Mouse (Mus musculus) heart, postnatal 10 days (tissue): ENCODE results near the gene Psmb5. TPM values are rescaled to one million over a fixed set of nuclear protein-coding genes. Genes with fewer than 3 reads are reported as not detected.
A peak's percentile ranks its signal among the peaks of the same experiment; 100 is the strongest.

Experiments
- DNase-seq, 2 experiments: peaks; one replicate each; pipeline ENCODE4 v3.0.0; 2021
- intact Hi-C: fragments of 180-260 bp; cut with DNase I; formaldehyde crosslinking; loops from one replicate; pipeline ENCODE4 v1.15.1; 2025
- total RNA-seq, 2 experiments: library from RNA; stranded (reverse); gene quantifications; 2 replicates each; pipeline ENCODE4 v1.2.3; 2021

Psmb5 gene
- total RNA-seq, 2 experiments from 2014 or later = 206 to 207 TPM

DNA sequence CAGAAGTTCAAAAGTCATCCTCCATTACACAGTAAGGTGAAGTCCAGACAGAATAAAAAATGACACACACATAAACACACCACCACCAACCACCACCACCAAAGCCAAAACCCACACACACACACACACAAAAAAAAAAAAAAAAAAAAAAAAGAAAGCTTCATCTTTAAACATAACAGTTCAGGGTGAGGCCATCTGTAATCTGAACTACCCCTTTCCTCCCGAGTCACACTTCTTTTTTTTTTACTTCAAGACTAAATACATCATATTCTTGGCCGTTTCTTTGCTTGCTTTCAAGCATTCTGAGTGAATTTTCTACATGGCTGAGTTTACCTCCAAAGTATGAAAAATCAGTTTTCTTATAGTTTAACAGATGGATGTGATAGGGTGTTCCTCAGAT is 16.2 kb downstream of the Psmb5 start:
- intact Hi-C loops = no loop called here
- no peak for DNase-seq

DNA sequence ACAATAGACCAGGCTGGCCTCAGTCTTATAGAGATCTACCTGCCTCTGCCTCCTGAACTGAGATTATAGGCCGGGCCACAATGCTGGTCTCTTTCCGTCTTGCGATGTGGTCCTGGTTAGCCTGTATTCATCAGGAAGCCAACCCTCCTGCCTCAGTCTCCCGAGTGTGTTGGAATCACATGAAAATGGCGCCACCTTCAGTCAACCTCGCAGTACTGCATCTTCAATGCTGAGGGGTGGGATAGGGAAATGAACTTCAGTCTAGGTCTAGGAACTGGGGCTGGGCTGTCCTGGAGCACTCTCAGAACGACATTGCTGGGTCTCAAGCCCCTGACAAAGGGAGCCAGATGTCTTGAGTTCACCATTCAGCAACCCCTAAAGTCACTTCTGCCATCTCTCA is 20.7 kb downstream of the Psmb5 start:
- intact Hi-C loops = no loop called here

DNA sequence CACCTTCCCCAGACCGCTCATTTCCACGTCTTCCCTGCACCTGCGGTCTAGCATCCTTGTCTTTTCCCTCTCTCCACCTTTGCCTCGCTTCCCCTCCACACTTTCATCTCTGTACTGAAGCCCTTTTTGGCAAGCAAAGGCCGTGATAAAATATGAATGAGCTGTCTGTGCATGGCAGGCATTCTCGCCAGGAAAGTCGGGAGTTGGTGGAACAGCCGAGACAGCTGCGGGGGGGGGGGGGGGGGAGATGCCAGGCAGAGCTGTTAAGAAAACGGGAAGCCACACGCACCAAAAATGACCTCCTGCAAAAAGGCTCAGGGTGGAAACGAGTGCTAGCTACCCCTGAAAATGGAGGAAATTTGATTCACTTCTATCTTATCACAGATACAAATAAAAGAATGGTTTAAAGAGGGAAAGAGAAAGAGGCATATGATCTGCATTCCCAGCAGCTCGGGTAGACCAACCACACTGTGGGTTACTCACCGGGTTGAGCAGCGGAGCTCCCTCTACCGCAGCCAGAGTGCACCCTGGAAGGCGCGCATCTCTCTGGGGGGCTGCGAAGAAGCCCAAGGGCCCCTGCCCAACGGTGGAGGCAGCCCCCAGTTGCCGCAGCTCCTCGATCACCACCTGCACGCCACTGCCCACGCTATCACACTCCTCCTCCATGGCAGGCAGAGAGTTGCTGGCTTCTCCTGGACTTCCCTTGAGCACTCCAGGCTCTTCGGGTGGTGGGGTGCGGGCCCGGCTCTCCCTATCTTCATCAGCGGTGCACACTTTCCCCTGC is 23.0 kb downstream of the Psmb5 start:
- intact Hi-C loops = no loop called here

More for the DNA sequence above, 20.7 kb downstream of the Psmb5 start:
- no peak for DNase-seq

DNA sequence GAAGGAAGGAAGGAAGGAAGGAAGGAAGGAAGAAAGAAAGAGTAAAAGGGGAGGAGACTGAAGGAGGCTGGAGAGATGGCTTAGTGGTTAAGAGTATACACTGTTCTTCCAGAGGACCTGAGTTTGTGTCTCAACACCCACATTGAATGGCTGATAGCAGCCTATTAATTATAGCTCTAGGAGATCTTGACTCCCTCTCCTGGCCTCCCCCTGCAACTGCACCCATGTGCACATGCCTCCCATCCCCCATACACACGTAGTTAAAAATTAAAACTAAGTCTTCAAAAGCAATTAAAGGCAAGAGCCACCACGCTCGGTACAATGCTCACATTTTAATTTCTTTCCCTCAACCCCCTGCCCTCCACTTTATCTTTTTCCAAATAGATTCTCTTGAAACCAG is 23.8 kb downstream of the Psmb5 start:
- intact Hi-C loops = no loop called here
- no peak for DNase-seq

More for the DNA sequence above, 23.0 kb downstream of the Psmb5 start:
- DNase-seq = no peak

DNA sequence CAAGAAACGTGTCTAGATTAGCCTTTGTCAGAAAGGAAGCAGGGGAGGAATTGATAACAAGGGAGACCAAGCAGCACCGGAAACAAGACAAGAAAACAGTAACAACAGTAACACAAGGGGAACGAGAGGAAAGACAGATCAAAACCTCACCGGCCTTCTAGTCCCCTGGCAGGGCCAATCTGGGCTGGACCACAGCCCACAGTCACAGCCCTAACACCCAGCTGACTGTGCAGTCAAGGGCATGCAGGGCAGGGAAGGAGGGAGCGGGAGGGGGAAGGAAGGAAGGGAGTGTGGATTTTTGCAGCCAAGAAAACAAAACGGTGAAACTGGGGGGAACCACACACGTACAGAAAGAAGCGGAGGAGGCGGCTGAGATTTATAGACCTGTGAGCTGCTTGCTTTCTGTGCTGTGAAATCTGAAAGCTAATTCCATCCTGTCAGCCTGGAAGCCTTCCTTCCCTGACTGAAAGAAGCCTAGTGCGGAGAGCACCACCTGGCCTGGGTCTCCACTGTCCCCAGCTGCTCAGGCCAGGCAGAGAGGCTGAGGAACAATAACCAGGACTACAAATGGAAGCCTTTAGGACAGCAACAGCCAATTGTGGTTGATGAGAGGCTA is 25.4 kb downstream of the Psmb5 start:
- intact Hi-C loops = no loop called here
- DNase-seq = peak; percentile 73 to 77

DNA sequence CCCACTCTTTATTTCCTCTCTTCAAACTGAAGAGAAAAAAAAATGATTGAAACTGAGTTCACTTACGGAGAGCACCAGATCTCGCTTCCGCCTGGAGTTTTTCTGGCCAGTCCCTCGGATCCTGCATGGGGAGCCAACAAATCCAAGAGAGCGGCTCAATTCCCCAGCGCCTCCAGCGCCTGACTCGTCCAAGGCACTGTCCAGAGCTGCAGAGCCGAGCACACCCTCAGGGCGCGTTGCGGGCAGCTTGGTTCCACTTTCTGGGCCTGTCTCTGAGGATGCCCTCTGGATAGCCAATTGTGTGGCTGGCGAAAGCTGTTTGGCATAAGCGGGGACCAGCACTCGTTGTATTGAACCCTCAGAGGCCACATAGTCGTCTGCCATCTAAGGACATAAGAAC is 26.8 kb downstream of the Psmb5 start:
- intact Hi-C loops = no loop called here
- no peak for DNase-seq

DNA sequence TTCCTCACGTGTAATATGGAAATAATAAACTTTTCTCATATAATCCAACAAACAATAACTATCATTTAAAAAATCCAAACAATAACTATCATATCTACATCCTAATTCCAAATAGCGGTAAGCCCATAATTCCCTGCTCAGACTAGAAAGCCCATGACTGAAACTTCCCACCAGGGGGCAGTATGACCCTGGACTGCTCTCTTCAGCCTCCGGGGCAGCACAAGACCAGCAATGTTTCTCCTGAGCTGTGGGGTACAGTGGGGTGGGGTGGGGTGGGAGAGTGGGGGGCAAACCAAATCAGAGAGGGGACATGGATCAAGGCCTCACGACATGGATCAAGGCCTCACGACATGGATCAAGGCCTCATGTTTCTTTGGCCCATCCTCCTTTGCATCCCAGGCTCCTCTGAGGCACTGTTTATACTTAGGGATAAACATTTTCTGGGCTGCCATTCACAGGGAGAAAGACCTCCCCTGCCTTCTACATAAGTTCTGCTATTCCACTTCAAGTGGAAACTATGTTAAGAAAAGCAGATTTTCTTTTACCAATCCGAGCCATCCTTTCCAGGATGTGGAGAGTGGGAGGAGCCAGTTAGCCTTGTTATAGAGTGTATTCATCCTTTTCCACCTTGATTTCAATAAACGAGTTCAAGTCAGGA is 34.0 kb downstream of the Psmb5 start:
- intact Hi-C loops = loop anchor here (2.0 to 5.0 kb wide), 2 partner anchors 33 to 57 kb away; partner anchors contain the start of genes Cdh24, Gm17606 and Psmb5
- peak; percentile 72 to 87 for DNase-seq

DNA sequence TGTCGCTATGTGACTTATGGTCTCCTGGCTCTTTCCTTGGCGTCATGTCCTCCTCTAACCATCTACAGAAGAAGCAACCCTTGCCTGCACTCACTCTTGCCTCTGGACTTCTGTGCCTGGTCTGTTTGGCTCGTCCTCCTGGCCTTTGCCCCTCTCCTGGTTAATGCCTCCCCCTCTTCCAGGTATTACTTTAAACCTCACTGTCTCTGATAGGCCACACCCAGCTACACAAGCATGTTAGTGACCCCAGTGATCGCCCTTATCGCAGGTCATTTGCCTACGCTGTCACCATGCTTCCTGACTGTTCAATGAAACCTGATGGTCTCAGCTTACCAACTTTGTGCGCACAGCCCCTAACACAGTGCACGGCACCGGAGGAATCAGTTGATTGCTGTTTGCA is 35.3 kb downstream of the Psmb5 start:
- intact Hi-C loops = loop anchor here (2.0 to 5.0 kb wide), 2 partner anchors 35 to 58 kb away; partner anchors contain the start of genes Cdh24, Gm17606 and Psmb5
- DNase-seq = no peak

DNA sequence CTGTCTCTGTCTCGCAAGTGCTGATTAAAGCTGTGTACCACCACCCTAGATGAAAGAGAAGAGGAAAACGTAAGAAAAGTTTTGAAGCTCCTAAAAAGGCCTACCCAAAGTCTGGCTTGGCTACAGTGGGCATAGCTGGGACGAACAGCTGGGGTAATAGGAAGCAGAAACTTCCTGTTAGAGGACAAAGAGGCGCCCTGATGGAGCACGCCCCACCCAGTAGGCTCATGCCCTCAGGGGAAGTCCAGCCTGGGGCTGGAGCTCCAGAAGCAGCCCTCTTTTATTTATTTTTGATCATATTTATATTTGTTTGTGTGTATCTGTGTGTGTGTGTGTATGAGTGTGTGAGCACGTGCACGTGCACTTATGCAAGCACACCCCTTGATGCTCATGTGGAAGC is 38.2 kb downstream of the Psmb5 start:
- intact Hi-C loops = loop anchor here (5.0 kb wide), 2 partner anchors 38 to 52 kb away; partner anchors contain the start of gene Psmb5
- DNase-seq = no peak

DNA sequence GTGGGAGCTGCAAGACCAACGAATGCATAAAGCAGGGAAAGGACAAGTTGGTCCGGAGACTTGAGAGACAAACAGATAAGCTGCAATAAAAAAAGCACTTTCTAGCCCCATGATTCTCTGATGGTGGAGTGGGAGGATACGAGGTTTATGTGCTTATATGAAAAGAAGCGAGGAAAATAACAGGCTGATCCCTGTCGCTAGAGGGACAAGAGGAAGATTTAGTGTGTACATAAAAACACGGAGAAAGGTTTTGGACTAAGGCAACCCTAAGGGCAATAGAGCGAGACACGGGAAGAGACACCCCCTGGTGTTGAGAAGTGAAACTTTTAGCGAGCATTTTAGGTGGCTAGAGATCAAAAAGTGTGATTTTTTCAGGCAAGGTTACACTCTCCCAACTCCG is 39.8 kb downstream of the Psmb5 start:
- DNase-seq = peak in 1 of 2 experiments; percentile 66
- intact Hi-C loops = loop anchor here (5.0 kb wide), 1 partner anchor 51 kb away; no protein-coding TSS in a partner anchor

DNA sequence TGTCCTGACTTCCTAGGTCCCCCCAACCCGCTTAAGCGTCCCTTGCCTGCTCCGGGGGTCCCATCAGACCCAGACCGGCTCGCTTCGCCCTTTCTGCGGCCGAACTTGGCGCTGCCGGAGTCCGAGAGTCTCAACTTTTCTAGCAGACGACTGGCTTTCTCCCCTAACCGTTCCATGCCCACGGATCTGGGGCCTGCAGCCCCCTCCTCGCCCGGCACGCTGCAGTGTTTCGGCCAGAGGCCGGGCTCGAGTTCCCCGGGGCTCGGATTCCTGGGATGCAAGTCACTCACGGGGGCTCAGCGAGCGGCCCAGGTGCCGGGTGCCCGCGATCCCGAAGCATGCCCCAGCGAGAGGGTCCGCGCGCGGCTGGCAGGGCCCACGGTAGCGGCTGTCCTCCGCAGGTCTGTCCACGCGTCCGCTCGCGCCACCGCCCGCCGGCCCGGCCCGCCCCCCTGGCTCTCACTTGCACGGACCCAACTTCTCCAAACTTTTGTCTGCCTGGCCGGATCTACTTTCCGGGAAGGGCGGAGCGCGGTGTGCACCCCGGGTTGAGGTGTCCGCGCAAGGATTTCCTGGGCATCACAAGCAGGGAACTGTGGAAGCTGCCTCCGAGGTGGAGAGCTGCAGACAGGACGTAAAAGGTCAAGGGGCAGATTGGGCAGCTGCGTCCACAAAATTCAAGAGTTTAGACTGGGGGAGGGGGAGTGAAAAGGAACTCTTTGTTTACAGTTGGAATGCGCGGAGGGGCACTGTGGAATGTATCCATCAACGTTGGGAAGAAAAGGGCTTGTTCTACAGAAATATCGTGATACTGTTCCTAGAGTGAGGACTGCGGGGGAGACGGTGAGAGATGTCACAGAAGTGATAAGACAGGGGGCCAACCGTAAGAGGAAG is 40.5 kb downstream of the Psmb5 start, which contains the start of gene Ajuba:
TSS of gene Ajuba (minus strand) at position 470 of the 894 bp plus-strand sequence.
- intact Hi-C loops = loop anchor here (1.0 to 5.0 kb wide), 2 partner anchors 26 to 50 kb away; no protein-coding TSS in a partner anchor
- DNase-seq = peak; percentile 95

DNA sequence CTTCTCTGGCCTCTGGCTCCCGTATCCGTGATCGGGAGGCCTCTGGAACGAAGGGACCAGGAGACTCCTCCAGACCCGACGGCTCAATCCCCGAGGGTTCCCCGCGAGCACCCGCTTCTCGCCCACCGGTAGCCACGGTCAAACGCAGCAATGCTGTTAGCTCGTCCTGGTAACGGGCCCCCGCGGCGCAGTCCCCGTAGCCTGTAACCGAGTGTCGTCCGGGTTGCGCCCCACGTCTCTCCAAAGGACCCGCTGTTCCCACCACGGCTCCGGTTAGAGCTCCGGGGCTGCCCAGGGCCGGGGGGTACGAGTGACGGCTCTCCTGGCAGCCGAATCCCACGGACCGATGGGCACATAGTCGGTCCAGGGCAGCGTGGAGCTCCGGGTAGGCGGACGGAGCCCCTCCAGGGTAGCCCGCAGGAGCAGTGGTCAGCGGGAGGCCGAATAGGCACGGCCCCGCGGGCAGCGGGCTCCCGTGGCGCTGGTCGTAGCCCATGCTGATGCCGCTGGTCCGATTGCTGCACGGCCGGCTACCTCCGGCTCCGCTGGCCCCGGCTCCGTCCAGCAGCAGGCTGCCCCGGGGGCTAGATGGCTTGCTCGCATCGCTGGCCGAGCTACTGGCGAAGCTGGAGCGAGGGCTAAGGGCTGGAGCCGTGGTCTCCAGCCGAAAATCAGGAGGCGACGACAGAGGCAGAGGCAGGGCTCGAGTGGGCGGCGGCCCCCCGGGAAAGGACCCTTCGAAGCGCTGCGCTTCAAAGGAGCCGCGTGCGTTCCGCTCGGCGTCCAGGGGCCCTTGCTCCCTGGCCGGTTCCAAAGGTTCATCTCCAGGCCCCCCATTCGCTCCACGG is 41.4 kb downstream of the Psmb5 start:
- intact Hi-C loops = loop anchor here (1.0 to 5.0 kb wide), 2 partner anchors 27 to 49 kb away; no protein-coding TSS in a partner anchor
- DNase-seq = peak; percentile 56 to 61

DNA sequence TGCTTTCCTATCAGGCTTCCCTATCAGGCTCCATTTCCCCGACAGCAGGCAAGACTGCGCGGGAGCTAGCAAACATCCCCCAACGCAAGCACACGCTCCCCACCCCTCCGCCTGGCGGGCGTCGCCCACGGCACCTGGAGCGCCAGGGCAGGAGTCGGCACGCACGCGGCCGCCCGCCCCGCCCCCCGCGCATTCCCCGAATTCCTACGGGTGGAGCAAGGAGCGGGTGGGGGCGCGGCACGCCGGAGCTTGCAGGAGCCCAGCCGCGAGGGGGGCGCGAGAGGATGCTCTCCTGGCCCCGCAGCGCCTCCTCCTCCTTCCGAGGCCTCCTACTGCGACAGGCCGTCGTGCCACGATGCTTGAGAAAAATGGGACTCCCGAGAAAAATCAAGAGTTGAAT is 42.2 kb downstream of the Psmb5 start:
- intact Hi-C loops = loop anchor here (5.0 kb wide), 1 partner anchor 48 kb away; no protein-coding TSS in a partner anchor
- DNase-seq = peak; percentile 77 to 82

DNA sequence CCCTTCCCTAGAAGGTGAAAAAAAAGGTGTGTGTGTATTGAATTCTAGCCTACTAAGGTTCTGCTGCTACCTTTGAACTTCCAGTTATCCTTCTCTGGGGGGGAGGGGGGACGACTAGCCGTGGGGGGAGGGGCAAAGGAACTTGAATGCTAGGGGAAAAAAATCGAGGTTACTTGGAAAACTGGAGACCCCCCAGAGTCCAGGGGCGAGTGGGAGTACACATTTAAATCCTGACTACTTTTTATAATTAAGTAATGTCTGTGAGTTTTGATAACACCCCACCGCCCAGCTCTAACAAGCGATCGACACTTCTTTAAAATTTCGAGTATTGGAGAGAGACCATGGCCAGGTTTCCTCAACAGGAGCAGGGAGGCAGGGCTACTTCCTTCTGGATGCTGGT is 42.8 kb downstream of the Psmb5 start:
- DNase-seq = no peak
- intact Hi-C loops = loop anchor here (5.0 kb wide), 1 partner anchor 48 kb away; no protein-coding TSS in a partner anchor

DNA sequence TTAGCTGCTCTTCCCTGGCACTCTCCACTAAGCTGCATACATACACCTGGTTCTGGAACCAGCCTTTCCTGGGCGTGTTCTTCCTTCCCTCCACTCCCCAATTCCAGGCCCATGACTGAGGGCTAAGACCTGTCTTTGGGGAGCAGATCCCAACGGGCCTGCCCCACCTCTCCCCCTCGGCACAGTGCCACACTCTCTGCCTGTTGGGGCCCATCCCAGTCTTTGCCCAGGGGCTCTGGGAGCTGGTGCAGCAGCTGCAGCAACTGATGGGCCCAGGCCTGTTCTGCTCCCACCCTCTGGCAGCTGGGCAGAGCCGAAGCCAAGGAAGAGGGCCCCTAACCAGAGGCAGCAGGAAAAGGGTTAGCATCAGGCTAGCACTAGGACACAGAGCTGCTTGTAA is 43.6 kb downstream of the Psmb5 start:
- intact Hi-C loops = no loop called here
- no peak for DNase-seq

DNA sequence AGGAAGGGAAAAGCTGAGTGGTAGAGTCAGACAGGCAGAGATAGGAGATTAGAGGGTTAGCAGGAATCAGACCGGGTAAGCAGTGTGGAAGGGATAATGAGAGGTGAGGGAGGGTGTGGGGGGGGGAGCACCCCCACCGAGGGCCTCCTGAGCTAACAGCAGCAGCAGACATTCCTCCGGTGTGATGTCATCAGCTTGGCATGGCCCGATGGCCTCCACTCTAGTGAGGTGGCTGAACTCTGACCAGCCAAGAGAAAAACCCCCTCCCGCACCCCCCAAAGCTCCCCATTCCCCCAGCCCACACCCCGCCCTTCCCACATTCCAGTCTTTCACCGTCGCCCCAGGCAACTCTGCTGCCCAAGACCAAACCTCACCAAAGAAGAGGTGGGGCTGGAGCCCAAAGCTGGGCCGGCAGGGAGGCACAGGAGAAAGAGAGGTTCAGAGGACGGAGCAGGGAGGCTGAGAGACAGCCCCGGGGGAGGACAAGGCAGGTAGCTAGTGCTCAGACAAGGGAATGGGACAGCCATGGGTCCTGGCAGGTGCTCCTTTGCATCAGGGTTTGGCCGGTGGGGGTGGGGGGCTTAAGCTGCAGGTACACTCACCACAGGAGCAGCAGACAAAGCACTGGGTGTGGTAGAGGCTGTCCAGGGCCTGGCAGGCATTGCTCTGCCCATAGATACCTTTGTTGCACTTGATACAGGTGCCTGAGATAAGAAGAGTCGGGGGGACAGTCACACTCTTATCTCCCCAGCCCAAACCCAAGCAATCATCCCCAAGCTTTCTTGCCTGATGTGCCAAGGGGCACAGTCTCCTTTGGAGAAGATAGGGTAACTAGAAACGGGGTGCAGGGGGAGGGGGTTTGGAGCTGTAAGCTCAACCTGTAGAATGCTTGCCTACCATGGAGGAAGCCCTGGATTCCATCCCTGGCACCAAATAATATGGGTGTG is 44.8 kb downstream of the Psmb5 start:
- peak; percentile 66 to 68 for DNase-seq

DNA sequence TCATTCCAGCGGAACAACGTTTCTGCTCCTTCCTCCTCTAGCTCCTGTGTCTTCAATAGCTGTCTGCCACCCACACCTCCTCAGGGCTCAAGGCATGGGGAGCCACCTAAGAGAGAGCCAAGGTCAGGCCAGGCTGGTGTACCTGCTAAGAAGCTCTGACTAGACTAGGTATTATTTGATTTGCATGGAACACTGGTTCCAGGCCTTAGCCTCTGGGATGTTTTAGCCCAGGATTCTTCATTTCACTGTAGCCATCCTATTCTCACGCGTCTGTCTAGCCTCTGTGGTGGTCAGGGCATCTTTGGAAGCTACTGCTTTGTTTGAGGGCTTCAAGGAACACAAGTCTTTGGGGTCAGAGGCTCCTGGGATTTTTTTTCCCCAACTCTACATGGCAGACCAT is 45.7 kb downstream of the Psmb5 start:
- intact Hi-C loops = no loop called here
- no peak for DNase-seq

More for the DNA sequence above, 44.8 kb downstream of the Psmb5 start:
- intact Hi-C loops = no loop called here
